Mouse (Mus musculus) lung, postnatal 25 days (tissue): Measurements from ENCODE around the gene Tent4a.
A peak's percentile ranks its signal among the peaks of the same experiment; 100 is the strongest.

Experiments
- DNase-seq: peaks from one replicate; pipeline ENCODE4 v3.0.0; 2022; ENCODE audit warnings: low spot score

Tent4a gene

DNA sequence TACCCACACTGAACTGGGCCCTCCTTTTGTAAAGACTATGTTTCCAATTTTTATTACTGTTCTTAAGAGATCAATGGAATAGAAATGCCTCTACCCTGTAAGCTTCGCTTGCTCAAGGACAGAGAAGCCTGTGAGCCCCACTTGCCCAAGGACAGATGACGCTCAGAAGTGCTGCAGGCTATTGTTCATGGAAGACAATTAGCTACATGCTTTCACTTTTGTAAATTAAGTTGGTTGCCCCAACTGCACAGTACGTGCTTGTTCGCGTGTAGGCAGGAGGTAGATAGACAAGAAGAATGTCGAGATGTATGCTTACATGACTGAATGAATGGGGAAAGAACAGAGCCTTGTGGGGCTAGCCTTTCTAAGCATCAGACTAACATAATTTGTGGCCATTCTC lies 55.7 kb downstream of the Tent4a start:
- no peak for DNase-seq

DNA sequence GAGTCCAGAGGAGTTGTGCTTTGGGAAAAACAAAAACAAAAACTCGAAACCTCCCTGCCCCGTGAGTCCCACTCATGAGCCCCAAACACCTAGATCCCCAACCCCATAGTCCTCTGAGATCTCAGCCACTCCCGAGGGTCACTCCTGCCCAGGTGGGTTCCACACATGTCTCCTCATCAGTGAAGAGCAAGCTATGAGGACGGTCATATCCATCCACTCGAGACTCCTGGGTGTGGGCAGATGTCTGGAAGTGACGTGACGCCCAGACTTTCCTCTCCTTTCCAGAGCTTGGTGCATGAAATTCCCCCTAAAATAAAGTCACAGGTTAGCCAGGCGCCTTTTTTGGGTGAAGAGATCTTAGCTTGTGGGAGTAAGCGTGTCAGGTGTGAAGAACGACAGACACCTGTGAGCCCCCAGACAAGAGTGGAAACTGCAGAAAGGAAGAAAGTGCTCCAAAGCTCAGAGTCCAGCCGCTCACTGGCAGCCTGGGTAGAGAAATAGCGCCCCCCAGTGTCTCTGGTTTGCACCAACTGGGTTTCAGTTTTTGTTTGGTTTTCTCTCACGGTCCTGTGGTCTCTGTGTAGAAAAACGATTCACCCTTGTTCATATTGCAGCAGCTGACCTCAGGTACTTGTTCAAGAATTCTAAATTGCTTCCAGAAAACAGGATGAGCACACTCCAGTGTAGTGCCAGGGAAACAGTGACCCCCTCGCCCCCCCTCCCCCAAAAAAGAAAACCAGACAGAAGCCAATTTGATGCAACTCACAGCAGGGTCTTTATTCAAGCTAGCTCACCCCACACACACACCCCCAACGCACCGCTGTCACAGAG lies 73.6 kb downstream of the Tent4a start:
- peak; percentile 29 for DNase-seq

DNA sequence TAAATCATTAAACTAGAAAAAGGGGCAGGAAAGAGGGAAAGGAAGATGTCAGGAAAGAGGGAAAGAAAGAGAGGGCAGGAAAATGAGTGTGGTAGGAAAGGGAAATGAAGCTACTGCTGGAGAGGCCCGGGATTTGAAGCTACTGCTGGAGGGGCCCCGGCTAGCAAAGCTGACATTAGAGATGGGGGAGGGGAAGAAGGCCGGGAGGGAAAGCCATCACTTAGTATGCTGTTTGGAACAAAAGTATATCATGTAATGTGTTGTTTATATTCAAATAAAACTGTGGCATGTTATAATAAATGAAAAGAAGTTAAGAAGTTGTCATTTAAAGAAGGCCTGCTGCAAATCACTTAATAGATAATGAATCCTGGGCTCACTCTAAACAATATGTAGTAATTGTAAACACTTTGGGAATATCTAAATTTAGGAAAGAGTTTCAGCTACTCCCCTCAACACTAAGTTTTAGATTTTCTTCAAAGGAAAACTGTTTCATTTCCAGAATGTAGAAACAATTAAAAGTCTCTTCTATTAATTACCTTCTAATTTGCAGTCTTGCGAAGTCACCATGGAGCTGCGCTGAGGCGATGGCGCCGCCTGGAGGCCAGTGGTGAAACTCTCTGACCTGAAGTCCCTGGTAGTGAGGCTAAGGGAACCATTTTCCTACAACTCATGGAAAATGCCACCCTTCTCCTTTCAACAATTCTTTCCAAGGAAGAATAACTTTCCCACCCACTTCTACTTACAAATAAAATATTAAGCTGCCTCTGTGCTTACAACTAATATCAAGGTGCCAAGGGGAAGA lies 74.6 kb downstream of the Tent4a start:
- DNase-seq, result peak; percentile 42

DNA sequence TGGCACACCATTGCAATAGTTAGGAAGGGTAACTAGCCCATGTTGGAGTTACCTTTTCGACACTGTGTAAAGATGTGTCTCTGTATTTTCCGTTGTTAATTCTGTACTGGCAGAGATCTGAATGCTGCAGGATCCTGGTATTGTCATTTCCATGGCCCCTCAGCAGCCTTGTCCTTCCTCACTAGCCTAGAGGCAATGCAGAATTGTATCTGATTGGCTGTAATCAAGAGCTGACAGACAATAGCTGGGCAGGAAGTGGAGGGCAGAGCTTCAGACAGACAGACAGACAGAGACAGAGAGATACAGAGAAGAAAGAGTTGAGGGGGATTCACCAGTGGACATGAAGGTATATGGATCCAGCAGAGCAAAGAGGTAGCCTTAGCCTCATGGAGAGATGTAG lies 75.5 kb downstream of the Tent4a start:
- DNase-seq, result no peak

DNA sequence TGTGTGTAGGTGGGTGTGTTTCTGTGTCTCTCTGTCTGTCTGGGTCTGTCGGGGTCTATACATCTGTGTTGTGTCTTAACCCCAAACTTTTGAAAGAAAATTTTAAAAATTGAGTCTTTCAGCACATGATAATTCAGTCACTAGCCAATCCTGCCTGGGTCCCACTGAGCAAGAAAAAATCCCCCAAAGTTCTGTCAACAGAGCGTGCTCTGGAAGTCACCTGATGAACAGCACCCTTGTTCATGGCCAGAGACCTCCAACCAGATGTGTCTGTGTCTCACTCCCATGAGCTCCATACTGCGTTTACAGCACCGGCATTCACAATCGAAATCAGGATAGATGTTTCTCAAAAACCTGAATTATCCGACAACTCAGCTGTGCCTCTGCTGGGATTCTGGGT lies 76.0 kb downstream of the Tent4a start:
- DNase-seq, result no peak

DNA sequence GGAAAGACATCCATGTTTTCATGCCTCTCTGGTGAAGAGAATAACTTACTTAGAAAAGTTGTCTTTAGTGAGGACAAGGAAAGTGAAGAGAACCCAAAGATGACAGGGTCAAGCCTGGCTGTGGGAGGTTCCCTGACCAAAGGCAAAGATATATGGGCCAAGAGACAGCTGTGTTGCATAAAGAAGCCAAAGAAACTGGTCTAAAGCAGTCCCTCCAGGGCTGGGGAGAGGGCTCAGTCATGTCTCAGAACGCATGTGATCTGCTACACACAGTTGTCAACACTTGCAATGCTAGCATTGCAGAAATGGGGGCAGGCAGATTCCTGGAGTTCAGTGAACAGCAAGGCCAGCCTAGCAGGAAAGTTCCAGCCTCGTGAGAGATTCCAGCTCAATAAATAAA lies 77.3 kb downstream of the Tent4a start:
- DNase-seq, result no peak

DNA sequence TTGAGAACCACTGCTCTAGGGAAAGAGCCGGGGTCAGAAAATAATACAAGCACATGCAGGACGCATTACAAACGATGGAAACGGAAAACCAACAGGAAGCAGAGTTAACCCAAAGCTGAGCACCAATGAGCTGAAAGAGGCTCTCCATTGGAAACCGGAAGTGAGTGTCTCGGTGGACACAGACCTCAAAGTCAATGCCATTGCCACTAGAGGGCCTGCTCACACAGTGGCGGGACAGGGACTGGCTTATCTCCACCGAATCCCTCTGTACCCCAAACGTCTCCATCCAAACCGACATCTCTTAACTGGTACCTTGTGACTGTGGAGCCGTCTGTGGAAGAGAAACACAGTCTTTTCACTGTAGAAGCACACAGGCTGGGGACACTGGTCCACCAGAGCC lies 77.8 kb downstream of the Tent4a start:
- DNase-seq, result no peak

DNA sequence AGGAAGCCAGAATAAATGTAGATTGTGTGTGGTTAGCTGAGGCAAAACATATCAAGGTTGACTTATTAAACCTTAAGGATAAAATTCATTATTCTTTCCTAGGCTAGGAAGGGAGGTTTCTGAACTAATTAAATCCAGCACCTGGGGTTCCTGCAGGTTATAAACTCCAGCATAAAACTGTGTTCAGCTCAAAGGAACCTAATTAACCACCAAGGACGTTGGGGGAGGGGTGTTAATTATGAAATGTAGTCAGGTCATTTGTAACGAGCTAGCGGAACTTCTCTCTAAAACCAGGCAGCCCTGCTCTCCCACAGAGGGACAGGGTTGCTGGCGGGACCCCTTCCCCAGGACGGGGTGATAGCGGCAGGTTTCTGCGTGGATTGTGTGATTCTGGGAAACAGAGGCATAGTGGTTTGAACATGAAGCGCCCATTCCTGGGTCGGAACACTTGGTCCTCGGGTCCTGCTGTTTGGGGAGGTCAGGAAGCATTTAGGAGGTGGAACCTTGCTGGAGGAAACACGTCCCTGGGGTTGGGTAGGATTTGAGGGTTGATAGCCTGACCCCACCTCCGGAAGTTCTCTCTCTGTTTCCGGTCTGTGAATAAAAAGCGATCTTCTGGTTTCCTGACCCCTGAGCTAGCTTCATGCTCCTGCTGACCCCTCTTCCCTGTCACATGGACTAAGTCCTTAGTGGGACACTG lies 78.8 kb downstream of the Tent4a start:
- DNase-seq, result no peak
